Mouse (Mus musculus) thymus, postnatal 10 days (tissue): ENCODE results near the gene Klri1.
"Not testable (repeated sequence)": the region's sequence is repeated elsewhere in the genome, so short reads cannot be mapped to it uniquely, and the experiment has no call there.

ENCODE experiments used
- DNase-seq, 2 experiments: peaks; one replicate each; pipeline ENCODE4 v3.0.0; 2021; ENCODE audit warnings: low spot score in 2 of 2

Gene Klri1

DNA sequence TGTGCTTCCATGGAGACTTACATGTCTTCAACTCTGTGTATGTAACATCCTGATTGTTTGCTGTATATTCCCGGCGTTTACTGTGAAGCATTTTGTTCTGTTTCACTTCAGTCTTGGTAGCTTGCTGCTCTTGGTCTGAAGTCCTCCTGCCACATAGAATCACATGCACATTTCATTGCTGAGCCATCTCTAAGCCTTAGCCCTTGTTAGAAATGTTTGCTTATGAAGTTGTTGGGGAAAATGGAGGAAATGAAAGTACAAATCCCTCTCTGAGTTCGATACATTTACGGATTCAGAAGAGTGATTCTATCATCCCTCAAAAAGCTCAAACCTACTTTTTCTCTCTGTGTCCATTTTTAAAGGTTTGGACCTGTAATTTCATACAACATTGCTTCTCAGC is at the start of gene Klri1:
Gene Klri1 (minus strand): TSS at position 101 of the 400 bp plus-strand sequence.
- no peak for DNase-seq

DNA sequence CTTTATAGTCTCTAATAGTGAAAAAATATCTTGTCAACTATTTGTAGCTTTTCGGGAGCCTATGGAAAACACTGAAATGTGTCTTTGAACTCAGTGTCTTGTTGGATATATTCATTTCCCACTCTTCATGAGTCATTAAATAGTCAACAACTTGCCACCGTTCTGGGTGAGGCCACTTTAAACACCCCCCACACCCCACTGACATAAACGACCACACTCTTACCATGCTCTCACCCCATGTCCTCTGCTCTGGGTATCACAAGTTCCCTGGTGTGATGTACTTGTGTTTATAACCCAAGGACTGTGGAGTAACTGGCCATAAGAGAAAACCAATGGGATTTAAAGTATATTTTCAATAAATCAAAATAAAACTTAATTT is 30.7 kb upstream of the Klri1 start:
- no peak for DNase-seq

DNA sequence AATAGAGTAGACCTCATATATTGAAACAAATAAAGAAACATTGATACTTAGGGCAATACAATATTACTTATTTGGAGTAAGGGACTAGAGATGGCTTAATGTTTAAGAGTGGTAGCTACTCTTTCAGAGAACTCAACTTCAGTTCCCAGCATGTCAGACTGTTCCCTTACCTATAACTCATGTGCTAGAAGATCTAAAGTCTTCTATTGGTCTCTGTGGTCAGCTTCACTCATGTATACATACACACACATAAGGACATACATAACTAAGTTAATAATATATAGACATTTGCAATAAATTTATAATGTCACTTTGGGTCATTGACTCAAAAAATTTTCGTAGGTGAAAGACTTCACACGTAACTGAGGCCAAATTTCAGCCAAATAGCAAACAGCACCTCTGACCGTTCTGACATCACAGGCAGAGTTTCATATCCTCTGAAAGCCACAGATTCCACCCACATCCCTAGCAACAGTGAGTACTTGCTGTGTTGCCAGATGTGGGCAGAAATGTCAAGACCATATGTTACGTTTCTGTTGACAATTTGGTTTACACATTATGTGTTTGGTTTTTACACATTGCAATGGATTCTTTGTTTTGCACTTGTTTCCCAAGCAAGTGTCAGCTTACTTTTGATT is 30.2 kb upstream of the Klri1 start:
- DNase-seq: no peak

DNA sequence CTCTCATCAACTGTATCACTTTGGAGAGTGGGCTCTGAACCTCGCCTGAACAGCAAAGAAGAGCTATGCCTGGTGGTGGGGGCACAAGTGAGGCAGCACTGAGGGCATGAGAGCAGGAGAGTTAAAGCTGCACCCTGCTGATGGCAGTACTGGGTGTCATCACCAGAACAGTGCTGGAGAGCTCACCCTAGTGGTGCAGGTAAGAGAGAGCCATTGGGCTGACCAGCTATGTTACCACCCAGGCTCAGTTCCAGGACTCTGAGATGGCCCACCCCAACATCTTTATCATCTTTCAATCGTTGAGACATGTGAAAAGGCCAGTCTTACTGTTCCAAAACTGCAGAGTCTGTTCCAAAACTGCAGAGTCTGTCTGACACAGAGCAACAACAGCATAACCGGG is 29.2 kb upstream of the Klri1 start:
- no peak for DNase-seq

DNA sequence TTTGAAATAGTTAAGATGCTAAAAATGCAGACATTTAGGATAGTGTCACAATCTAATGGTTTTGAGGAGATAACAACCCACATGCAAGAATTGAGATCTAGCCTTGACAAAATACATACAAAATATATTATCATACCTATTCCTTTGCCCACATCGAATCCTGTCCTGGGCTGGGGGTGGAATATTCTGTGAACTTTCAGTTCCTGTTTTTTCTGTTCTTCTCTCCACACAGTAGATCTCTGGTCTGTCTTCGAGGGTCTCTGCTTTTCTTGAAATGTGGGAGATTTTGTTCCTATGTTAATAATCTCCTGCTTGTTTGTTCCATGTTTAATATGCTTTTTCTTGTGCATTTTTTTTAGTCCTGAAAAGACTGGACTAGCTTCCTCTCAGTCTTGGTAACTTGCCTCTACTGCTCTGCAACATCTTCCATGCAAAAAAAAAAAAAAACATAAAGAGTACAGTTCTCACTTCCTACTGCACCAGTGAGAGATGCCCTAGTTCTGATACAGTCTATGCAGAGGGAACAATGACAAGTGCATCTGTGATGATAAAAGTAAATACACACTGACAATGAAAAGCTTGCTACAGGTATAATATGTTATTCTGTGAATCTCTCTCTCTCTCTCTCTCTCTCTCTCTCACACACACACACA is 23.3 kb upstream of the Klri1 start, which contains the start of gene Klri2:
Gene Klri2 (minus strand): TSS at position 416 of the 653 bp plus-strand sequence.
- DNase-seq: no peak

DNA sequence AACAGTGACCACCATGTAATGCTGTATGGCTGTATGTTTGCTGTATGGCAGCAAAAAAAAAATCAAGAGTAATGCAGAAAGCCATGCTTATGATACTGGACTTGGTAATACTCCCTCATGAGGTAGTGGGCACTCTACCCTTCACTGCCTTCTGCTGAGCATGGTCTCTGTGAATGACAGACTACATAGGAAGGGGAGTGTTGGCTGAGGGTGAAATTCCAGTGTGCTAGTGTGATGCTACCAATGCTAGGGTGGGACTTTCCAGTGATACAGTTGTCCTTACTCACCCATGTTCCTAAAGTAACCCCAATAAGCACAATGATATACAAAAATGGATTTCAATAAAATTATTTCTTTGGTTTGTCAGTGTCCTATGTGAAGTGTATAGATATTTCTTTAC is 19.5 kb upstream of the Klri1 start:
- DNase-seq: no peak

DNA sequence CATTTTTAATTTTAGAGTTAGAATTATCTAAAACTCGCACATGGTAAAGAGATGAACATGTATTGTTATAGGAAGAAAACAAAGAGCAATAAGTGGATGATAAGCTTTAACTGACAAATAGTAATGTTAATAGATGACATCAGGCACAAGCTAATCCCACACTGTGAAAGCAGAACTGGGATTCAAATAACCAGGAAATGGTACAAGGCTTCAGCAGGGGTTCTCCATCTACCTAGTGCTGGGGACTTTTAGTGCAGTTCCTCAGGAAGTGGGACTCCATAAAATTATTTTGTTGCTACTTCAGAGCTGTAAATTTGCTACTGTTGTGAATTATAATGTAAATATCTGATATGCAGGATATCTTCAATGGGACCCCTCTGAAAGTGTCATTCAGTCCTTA is 10.3 kb upstream of the Klri1 start:
- no peak for DNase-seq

DNA sequence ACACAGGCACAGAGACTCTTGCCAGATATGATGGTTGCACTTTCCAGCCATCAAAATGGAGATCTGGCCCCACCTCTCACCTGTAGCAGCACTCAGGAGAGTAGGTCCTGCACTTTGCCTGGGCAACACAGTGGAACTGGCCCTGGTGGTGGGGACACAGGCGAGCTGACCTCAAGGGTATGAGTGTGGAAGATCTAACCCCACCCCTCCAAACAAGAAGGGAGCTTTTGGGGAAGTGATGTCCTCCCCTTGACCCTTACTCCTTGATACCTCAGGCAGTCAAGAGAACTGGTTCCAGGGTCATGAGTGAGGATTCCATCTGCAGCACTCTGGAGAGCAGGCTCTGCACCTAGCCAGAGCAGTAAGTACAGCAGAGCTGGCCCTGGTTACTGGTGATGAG is 4.5 kb upstream of the Klri1 start:
- DNase-seq: no peak

DNA sequence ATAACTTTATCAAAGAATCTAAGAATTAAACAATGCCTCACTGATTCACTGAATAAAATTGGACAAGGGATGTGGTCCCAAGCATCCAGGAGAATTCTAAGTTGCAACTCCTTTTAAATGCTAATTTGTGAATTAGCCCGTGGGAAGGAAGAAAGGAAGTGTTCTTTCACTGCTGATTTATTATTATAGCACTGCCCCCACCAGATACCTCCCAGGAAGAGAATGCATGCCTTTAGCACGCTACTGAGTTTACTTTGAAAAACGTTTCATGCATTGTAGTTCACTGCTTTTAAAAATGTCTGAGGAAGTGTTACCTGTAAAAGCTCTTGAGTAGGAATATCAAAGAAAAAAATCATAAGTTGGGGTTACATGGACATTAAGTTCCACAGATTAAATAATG is 3.6 kb upstream of the Klri1 start:
- no peak for DNase-seq

DNA sequence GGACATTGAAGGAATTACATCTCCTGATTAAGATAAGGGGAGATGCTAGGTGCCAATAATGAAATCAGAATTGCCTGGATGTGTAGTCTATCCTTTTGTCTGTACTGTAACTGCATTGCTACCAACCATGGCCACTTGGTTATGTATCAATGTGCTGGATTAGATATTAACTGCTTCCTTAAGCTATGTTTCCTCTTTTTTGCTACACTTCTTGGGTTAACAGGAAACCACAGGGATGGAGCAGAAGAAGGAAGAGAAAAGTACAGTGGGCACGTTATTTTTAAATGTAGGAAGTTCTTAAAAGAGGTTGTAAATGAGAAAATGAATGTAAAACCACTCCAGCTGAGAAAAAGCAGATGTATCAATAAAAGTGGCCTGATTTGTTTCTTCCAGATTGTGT is 3.4 kb downstream of the Klri1 start:
- no peak for DNase-seq

DNA sequence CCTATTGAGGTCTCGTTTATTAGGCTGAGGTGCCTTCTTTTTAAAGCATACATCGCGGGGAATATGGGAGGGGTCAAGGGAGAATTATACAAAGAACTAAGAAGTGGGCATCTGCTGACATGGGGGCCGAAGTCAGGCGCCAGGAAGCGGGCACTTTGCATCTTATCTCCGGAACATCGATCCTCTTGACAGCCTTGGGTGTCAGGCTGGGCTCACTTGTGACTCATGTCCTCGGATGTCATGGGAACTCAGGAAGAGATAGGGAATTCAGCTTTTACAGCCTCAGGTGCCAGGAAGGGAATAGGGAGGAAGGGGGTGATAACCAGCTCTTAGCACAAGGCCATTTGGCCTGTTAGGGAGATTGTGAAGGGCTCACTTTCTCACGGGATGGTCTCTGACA is 25.5 kb downstream of the Klri1 start:
- DNase-seq: not testable (repeated sequence)

DNA sequence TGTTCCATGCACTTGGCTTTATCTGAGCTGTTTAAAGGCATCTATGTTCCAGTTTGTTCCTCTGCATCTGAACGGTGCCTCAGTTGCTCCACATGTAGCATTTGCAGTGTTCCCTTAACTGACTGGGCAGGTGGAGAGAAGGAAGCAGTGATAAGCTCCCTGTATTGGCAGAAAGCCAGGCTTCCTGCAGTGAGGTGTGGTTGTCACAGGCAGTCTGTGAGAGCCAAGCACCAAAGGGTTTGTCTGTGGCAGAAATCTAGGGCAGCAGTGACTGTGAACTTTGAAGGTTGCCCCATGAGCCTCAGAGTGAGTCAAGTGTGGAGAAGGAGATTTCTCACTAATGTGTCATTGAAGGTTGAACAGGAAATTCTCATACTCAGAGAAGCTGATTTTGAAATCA is 36.6 kb downstream of the Klri1 start:
- peak in 1 of 2 experiments; percentile 4 for DNase-seq

DNA sequence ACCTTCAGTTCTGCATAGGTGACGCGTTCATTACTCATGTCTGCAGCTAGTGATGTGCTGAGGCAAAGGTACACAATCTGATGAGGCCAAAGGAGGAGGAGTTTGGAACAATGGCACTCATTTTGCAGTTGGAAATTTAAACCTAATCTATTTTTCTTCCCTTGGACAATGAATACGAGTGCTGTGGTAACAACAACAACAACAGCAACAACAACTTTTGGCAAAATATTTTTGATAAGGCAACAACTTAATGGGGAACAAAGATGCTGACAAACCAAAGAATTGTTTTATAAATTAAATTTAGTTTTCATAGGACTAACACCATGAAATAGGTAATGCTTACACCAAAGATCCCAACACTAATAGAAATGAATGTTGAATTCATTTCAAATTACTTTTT is 38.1 kb downstream of the Klri1 start, which contains the start of gene Klrc1:
Gene Klrc1 (minus strand): TSS at position 101 of the 400 bp plus-strand sequence.
- no peak for DNase-seq

DNA sequence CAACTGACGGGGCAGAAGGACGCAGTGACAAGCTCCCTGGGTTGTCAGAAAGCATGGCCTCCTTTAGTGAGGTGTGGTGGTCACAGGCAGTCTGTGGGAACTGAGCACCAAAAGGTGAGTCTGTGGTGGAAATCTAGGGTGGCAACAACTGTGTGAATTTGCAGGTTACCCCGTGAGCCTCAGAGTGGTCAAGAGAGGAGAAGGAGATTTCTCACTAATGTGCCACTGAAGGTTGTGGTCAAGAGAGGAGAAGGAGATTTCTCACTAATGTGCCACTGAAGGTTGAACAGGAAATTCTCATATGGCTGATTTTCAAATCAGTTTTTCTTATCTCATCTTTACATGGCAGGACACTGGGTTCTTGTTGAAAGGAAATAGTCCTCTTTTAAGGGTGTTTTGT is 55.6 kb downstream of the Klri1 start:
- not testable (repeated sequence) for DNase-seq

DNA sequence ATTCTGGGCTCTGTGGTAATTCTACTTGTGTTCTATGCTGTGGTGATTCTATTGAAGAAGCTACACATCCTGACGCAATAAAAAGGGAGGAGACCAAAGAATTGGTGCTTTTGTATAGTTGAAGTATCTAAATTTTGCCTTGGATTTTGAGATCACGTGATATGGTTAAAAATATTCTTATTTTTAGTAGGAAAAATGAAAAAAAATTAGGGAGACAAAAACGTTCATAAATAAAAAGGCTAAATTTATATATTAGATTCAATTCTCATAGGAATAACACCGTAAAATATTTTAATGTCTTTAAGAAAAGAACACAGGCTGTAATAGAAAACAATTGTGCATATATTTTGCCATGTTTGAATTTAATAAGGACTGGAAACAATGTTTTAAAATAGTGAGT is 56.3 kb downstream of the Klri1 start, which contains the start of gene Klrc2:
Gene Klrc2 (minus strand): TSS at position 101 of the 400 bp plus-strand sequence.
- not testable (repeated sequence) for DNase-seq
